Mouse (Mus musculus): Measurements from ENCODE around the gene Stk24.

The Stk24 gene

DNA sequence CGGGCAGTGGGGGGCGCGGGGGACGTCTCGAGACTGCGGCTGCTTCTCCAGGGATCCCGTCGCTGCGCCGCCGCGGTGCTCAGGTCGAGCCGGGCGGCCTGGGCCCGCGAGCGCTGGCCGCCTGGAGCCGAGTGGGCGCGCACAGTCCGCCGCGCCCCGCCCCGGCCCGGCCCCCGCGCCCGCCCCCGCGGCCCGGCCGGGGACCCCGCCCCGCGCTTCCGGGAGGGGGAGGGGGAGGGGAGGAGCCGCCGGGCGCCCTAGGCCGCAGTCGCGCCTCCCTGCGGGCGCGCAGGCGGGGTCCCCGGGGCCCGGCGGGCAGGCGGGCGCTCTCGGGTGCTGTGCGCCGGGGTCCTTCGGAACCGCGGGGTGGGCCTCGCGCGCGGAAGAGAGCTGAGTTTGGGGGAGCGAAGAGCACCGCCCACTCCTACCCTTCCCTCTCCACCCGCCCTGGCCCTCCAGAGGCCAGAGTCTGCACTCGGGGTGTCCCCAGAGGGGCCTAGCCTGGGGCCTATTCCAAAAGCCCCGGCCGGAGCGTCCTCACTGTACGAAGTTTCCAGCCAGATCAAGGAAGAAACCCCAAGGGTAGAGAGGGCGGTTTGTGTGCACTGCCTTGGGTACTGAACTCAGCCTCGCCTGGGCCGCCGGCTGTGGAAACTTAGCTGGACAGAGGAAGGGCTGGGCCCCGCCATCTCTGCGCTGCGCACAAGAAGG, 540 bp downstream of the Stk24 start:
- DNase-seq (ENCODE audit: low read depth, low spot score) = no peak

DNA sequence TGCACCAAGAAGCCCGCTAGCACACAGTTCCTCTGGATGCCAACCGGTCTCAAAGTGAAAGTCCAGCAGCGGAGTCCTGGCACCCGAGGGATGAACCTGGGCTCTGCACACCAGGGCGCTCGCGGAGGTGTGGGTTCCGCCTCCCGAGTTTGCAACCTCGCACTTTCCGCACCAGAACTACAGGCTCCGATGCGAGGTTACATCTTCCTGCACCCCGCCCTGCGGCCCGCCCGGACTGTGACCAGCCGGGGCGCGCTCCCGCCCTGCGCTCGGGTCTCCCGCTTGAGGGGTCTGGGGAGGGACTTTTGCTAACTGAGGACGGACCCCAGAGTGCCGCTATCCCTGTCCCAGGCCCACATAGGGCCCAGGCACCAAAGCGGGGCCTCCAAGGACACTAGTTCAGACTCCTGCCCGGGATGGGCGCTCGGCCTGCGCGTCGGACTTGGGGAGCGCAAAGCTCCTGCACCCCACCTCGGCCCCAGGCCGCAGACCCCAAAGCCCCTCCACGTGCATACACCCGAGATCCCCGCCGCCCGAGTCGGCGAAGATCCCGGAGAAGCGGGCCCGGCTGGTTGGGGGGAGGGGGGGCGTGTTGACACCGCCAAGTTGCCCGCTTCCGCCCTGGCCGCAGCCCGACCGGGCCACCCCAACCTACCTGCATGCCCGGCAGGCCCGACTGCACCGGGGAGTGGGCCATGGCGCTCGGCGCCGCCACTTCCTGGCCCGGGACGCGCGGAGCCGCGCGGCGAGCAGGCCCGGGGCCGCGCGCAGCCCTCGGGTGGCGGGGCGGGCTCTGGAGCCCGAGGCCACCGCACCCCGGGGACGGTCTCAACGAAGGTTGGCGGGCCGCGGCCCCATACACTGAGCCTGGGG, 1.3 kb downstream of the Stk24 start:
- peak; percentile 80 for DNase-seq (ENCODE audit: low read depth, low spot score)

DNA sequence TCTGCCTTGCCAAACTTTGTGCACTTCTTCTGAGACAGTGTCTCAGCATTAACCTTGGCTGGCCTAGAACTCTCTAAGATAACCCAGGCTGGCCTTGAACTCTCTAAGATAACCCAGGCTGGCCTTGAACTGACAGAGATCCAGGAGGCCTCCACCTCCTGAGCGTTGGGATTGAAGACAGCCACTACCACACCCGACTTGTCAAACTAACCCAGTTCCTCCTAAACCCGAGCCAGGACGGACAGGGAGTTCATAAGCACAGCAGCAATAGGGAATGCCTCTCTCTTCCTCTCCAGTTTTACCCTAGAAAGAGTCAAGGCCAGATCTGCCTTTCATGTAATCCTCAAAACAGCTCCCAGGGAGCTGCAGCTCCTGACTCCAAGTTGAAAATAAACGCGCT, 3.2 kb downstream of the Stk24 start:
- no peak for DNase-seq (ENCODE audit: low read depth, low spot score)

DNA sequence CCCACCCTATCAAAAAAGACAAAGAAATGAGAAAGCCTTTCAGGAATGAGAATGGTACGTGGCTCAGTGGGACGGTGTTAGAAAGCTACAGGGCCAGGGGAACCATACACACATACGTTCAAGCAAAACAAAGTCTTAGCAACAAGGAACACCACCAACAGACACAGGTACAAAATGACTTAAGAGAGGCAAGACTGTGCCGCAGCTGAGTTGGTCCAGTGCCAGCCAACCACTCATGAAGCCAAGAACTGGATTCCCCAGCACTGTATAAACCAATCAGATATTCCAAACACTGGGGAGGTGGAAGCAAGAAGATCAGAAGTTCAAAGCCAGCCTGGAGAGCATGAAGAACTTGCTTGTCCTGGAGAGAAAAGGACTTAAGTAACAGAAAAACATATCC, 5.9 kb downstream of the Stk24 start:
- no peak for DNase-seq (ENCODE audit: low read depth, low spot score)

DNA sequence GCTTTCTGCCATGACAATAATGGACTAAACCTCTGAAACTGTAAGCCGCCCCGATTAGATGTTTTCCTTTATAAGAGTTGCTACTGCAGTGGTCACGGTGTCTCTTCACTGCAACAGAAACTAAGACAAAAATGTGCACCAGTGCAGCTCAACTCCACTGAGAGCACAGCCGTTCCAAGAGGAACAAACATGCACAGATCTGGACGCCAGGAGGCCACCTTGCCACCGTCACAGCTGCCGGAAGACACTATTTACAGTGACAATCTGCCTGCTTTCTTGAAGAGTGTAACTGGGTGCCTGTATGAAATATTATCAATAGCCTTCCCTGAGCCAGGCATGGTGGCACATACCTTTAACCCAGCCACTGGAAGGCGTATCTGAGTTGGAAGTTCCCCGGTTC, 6.8 kb downstream of the Stk24 start:
- no peak for DNase-seq (ENCODE audit: low read depth, low spot score)

DNA sequence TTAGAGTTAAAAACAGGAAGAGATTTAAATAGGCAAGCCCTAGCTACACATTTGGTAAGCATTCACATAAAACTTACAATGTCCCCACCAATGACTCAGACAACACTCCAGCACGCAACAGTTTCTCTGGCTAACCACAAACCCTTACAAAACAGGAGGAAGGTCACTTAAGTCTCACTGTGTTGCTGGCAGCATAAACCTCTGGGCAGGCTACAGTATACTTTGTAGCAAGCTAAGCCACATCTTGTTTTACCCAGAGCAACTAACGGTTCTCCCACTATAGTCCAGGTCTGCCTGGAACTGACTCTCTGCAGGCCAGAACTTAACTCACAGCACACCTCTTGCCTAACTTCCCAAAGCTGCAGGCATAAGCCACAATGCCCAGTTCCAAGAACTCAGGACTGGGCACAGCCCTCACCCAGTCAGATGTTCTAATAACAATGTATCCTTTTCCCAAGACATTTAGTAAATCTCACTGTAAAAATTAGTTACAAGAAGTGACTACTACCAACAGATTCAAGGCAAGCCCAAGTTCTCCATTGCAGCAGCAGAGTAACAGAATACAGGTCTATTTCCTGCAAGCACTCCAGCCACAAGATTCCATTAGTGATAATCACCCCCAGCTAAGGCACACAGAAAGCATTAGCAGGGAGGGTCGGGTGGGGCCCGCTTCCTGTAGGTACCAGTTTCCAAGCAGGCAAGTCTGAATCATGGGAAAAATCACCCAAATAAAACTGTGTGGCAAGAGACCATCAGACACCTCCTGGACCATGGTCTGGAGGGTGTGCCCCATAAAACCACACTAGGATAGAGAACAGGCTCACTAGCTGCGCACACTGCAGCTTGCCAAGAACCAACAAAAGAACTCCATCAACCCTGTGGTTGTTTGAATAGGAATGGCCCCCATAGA, 7.6 kb downstream of the Stk24 start:
- no peak for DNase-seq (ENCODE audit: low read depth, low spot score)

DNA sequence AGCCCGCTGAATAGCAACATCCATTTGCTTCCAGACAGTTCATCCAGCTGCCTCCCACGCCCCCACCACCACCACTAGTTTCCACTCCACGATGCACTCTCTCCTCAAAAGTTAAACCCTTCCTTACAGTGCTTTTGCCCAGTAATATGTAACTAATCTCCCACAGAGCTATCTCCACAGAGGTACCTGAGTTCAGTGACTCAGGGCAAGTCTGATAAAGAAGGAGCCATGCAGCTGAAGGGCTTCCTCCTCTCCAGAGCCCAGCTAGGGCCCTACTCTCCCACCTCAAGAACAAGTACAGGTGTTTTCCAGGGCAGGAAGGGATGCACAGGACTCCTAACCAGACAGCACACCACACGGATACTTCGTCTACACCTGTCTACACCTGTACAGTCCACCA, 10.4 kb downstream of the Stk24 start:
- no peak for DNase-seq (ENCODE audit: low read depth, low spot score)

DNA sequence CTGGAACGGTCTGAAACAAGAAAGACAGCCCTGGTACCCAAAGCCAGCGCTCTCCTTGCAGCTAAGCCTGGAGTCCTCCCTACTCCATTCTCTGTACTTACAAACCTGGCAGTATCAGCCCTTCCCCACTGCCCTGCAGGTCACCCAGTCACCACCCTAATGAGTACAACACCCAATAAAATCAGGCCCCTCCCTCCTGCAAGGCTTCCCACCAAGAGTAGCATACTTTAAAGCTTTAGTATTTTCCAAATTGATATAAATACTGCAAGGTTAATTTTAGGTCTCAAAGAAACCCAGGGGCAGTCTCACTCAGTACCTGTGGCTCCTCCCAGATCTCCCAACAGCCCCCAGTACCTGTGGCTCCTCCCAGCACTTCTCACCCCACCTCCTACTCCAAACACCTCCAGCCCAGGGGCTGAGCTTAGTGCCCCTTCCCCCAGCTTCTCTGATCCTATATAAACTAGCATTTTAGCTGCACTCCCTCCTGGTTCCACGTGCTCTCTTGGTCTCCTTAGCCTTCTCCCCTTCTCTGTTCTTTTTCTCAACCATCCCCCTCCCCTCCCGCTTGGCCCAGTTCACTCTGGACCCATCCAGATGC, 11.6 kb downstream of the Stk24 start:
- DNase-seq (ENCODE audit: low read depth, low spot score) = no peak

DNA sequence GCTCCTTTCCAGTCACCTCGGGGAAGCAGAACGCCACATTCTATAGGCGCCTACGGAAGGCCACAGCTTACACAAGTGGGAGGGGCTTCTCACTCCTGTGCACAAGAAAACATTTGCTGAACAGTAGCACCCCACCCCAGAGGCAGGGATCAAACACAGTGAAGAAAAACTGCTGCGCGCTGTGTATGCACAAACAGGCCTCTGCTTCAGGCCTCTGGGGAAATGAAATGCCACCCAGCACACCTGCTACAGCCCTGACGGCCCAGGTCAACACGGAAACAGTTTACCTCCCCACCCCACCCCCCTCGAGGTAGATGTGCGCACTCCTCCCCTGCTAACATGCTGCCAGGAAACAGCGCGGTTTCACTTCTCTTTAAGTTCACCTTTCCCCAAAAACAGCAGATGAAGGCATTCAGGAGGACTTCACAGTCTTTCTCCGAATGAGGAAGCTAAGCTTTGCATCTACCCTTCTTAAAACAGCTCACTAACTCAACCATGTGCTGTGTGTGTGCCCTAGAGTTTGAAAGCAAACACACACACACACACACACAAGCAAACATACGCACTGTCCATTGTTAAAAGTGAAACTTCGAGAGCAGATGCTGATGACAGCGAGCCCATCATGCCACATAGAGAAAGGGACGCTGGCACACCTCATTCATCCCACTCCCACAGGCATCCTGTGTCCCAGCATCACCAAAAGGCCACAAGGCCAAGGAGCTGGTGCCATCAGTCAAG, 13.7 kb downstream of the Stk24 start:
- DNase-seq (ENCODE audit: low read depth, low spot score) = peak; percentile 96

DNA sequence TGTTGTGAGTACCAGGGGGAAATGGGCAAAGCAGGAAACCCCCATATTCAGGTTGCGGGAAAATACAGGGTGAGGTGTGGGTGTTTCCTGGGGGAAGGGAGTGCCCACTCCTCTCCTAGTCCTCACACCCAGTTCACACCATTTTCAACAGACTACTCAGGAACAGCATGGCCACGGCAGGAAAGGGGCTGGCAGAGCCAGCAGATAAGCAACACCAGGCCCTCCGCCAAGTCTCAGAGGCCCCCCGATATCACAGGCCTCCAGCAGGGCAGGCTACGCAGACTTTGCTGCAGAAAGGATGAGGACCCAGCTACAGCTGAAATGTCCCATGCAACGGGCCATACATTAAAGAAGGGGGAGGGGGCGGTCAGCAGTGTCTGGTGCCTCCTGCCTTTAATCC, 14.4 kb downstream of the Stk24 start:
- DNase-seq (ENCODE audit: low read depth, low spot score) = no peak

DNA sequence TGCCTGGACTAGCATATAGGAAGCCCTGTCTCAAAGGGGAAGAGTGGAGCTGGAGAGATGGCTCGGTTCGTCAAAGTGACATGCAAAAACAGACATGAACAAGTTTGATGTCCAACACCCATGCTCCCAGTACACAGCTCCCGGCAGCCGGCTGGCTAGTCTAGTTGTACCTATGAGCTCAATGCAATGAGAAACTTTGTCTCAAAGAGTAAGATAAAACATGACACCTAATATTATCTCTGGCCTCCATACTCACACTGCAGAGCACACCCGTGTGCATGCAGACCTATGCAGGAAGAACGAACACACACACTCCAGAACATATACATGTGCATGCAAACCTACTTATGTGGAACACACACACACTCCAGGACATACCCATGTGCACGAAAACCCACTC, 15.5 kb downstream of the Stk24 start:
- DNase-seq (ENCODE audit: low read depth, low spot score) = no peak

DNA sequence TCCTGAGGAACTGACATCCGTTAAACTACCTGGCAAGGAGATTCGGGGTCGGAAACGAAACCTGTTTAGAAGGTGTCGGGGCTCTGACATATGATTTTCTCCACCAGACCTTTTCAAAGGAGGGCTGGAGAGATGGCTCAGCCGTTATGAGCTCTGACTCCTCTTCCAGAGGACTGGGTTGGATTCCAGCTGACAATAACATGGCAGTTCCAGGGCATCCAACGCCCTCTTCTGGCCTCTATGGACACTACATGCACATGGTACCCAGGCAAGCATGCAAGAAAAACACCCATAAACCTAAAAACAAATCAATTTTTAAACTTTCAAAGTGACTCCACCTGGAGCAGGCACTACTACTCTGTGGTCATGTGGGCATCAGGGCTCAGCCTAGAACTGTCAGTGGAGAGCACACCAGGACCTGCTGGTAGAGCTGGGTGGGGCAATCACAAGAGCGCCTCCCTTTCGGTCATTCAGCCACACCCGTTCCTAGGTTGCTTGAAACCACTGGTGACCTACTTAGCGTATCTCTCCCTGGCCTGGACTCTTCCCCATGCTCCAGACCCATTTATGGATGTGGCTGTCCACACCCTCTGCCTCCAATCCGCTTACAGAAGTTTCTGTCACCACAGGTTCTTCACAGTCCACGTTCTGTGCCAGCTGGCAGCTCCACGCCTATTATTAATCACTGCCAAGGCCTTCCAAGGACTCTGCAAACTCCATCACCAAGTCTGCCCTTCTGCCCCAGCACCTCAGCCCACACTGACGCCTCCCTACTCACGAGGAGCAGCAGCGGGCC, 18.3 kb downstream of the Stk24 start:
- no peak for DNase-seq (ENCODE audit: low read depth, low spot score)

DNA sequence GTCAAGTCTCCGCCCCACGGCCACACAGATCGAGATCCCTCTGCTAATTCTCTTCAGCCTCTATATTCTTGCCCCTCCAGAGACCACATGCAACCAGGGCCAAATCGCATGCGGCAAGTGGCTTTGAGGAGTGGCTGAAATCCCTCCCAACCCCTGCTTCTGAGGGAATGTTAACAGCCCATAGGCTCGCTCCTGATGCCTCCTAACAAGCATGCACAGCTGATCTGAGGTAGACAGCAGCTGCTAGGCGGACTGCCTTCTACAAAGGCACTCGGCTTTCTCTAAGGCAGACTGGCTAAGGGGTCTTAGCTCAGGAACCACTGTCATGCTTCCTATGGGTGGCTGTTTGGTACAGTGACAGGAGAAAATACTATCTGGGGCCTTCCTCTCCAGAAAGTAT, 20.0 kb downstream of the Stk24 start:
- no peak for DNase-seq (ENCODE audit: low read depth, low spot score)

DNA sequence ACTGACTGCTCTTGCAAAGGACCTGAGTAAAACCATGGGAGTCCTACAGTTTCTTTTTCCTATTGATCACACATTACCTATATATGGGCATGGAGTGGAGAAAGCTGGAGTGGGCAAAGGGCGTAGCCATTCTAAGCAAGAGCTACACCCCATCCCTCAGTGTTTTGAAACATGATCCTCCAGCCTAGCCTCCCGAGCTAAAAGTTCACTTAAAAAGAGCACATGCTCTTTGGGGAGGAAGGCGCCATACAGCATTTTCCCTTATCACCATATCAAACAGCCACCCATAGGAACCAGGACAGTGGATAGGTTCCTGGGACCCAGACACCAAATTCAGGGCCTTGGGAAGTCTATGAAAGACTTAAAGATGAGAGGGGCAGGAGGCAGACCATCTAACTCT, 20.8 kb downstream of the Stk24 start:
- DNase-seq (ENCODE audit: low read depth, low spot score) = no peak

DNA sequence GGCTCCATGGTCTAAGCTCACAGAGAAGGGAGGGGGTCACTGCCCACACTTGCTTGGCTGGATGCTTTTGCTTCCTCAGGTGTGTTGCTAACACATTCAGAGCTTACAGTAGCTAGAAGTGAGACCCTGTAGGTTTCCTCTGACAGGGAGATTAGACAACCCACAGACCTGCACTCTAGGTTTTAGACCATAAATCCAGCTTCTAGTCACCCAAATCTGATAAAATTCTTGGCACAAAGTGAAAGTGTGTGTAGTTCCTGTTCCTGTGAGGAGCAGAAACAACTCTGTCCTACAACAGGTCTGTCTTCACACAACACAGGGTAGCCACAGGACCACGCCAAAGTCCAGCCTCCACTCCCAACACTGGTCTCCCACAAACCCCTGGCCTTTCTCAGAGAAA, 21.5 kb downstream of the Stk24 start:
- no peak for DNase-seq (ENCODE audit: low read depth, low spot score)

DNA sequence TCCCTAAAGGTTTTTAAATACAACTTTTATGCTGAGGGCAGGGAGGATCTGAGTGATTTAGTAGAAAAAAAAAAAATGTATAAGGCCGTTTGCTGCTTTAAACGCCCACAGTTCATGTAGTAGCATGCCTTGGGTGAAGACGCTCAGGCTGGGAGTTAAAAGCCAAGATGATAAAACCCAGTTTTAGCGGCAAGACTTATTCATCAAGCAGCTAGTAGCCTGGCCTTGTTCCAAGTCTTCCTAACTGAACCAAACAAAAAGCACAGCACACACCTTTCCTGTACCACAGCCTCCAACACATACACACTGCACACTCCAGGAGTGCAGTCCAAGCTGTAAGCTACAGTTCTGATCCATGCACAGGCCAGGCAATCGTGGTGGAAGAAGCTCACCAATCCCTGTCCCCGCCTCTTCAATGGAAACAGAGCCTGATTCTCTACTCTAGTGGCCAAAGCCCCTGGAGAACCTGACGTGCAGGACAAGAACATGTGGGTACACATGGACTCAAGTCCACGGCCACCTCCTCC, 23.4 kb downstream of the Stk24 start:
- no peak for DNase-seq (ENCODE audit: low read depth, low spot score)

DNA sequence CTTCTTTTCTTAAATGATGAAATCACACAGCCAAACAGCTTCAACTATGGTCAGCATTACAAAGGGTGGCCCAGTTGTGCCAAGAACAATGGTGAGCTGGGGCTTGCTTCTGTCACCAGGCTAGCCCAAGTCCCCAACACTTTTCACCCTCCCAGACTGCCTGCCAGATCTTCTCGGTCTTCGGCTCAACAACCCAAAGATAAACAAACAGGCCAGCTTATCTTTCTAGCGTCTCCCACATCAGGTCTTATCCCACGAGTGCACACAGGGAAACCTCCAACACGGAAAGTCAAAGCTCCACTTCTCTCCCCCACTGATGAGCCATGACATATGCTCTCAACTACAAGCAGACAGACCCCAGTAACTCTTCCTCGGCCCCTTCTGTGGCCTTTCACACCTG, 24.1 kb downstream of the Stk24 start:
- no peak for DNase-seq (ENCODE audit: low read depth, low spot score)

DNA sequence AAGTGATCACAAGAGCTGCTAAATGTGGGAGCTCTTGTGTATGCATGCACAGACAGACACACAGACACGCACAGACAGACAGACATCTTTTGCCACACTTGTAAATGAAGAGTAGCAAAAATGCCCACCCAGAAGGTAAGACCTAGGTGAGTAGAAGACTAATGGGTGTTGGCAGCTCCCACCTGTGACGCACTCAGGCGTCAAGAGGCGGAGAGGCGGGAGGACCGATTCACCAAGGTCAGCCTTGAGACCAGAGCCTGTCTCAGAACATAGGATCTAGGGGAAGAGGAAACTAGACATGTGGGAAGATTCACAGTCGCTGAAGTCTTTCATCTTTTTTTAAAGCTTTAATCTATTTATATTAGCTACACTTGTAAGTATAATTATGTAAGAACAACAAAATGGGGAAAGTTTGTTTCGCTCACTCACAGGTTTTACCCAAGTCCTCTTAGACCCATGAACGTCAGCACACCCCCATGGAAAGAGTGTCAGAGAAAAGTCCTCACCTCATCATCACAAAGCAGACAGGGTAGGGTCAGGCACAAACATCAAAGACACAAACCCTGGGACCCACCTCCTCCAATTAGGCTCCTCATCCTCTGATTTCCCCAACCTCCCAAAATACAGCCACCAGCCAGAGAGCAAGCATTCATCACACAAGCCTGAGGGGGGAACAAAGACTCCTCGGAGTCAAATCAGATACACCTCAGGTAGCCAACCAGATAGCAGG, 26.0 kb downstream of the Stk24 start:
- DNase-seq (ENCODE audit: low read depth, low spot score) = no peak

DNA sequence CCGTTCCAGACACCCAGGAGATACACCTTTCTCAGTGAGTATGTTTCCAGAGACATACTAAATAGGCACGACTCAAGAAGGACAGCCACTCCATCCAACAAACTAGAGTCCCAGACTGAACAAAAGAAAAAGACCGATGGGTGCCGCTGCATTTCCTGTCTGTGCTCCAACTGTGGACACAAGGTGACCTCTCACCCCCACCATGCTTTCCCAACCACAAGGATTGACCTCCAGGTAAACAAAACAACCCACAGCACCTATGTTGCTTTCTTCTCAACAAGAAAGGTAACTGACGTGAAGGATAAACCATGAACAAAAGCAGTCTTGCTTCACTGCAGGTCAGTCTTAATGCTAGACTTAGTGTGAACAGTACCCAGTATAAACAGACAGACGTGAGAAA, 27.1 kb downstream of the Stk24 start:
- DNase-seq (ENCODE audit: low read depth, low spot score) = no peak
